Mouse (Mus musculus): Measurements from ENCODE around the gene Dmc1. TPM values are rescaled to one million over a fixed set of nuclear protein-coding genes. Genes with fewer than 3 reads are reported as not detected.

Dmc1 gene
- polyA plus RNA-seq, 1 experiment: 1.2 TPM

DNA sequence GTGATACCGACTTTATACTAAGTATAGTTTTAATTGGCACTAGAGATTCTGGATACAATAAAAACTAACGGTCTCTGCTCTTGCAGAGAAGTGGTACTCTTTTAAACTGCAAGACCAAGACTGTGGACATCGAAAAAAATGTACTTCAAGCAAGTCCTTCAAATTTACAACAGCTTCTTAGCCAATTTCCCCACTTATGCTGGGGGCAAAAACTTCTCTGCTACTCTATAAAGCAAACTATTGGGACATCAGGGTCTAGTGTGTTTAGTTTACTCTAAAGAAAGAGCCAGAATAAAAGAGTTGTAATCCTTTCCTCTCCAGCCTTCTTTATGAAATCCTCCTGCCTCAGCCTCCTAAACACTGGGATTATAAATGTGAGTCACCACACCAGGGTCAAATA is 60.9 kb downstream of the Dmc1 start:
- no peaks in the 10 kb centered on the region; the same call in none of the 2 replicates for H3K4me1 ChIP-seq (ENCODE audit: control insufficient read depth, insufficient read depth, low read length)
- WGBS: 86% methylated on average over 3 of the region's 3 CpGs
- no peak for DNase-seq
- H3K27me3 ChIP-seq (ENCODE audit: control insufficient read depth, insufficient read depth, low read length): no peaks in the 10 kb centered on the region
- TF ChIP-seq POLR2A (IDR thresholded peaks at IDR 0.05; ENCODE audit: borderline replicate concordance, insufficient read depth, low read length) (no peak), CTCF (IDR thresholded peaks at IDR 0.05; ENCODE audit: borderline replicate concordance, insufficient read depth, low read depth, low read length) (no peak)
- no peak overlapping the region for H3K4me3 ChIP-seq (replicated peaks; ENCODE audit: insufficient read depth, low read depth, low read length)
- no peak overlapping the region for H3K27ac ChIP-seq (ENCODE audit: insufficient read depth, low read length)

DNA sequence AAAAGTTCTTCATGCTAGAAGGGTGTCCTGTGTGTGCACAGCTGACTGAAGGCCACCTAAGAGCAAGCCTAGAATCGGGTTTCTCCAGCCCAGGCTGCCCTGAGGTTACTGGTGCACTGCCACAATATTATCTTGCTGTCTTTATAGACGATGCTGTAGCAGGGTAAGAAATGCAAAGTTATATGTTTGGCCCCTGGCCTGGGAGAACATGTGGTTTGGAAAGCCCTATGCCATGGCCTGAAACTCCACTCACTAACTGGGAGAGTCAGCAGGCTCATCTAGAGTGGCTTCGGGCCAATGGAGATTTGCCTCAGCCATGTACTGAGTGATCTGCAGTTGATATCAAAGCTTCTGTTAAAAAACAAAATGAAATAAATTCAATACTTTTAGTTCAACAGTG is 71.1 kb downstream of the Dmc1 start:
- TF ChIP-seq POLR2A (IDR thresholded peaks at IDR 0.05; ENCODE audit: borderline replicate concordance, insufficient read depth, low read length) (no peak), CTCF (IDR thresholded peaks at IDR 0.05; ENCODE audit: borderline replicate concordance, insufficient read depth, low read depth, low read length) (no peak)
- no peaks in the 10 kb centered on the region; the same call in 1 of the 2 replicates for H3K4me1 ChIP-seq (ENCODE audit: control insufficient read depth, insufficient read depth, low read length)
- WGBS: 56% methylated on average over 3 of the region's 3 CpGs
- H3K27ac ChIP-seq (ENCODE audit: insufficient read depth, low read length): no peak overlapping the region
- H3K27me3 ChIP-seq (ENCODE audit: control insufficient read depth, insufficient read depth, low read length): no peaks in the 10 kb centered on the region
- no peak for DNase-seq
- no peak overlapping the region for H3K4me3 ChIP-seq (replicated peaks; ENCODE audit: insufficient read depth, low read depth, low read length)

DNA sequence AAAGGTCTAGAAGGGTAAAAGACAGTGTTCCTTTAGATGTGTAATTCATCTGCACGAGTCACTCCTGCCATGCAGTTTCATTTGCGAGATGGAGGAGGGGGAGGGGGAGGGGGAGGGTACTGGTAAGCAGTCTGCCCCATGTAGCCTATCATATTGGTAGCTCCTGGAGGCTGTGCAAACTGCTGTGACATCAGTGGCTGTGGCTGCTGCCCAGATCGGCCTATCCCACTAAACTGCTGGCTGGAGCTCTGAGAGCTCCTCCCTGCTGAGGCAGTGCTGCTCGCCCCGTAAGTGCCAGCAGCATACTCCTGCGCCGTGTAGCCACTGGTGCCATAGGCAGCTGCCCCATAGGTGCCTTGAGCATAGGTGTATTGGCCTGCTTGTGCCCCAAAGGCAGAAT is 75.0 kb downstream of the Dmc1 start:
- no peak overlapping the region for H3K27ac ChIP-seq (ENCODE audit: insufficient read depth, low read length)
- DNase-seq: no peak
- no peaks in the 10 kb centered on the region for H3K27me3 ChIP-seq (ENCODE audit: control insufficient read depth, insufficient read depth, low read length)
- TF ChIP-seq CTCF (IDR thresholded peaks at IDR 0.05; ENCODE audit: borderline replicate concordance, insufficient read depth, low read depth, low read length) (no peak), POLR2A (IDR thresholded peaks at IDR 0.05; ENCODE audit: borderline replicate concordance, insufficient read depth, low read length) (no peak)
- peaks cover 7% of the 10 kb centered on the region for H3K4me1 ChIP-seq (ENCODE audit: control insufficient read depth, insufficient read depth, low read length)
- WGBS: 28% methylated on average over 7 of the region's 7 CpGs
- no peak overlapping the region for H3K4me3 ChIP-seq (replicated peaks; ENCODE audit: insufficient read depth, low read depth, low read length)

DNA sequence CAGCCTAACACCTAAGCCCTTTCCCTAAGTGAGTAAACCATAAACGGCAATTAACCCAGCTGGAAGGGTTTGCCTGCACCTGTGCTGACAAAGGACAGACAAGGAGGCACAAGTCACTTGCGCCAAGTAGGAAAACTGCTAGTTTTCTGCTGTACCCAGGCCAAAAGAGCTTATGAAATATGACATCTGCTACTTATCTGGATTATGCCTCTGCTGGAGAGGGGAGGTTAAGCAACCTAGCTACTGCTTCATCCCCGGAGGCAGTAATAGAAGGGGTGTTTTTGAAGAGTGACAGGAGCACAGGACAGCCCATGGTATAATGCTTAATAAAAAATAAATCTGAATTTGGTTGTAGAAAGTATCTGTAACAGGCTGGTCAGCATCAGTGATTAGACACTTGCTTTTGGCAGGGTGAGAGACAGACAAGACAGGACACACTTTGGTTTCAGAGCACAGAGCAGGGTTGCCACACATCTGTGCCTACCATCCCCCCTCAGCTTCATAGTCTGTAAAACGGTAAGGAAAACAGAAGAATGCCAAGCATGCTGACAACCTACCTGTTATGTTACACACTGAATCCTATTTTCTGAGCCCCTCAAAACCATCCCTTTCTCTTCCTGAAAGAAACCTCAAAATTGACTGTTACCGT is 76.8 kb downstream of the Dmc1 start:
- Histone ChIP-seq H3K4me3 (replicated peaks; ENCODE audit: insufficient read depth, low read depth, low read length) (no peak overlapping the region), H3K4me1 (ENCODE audit: control insufficient read depth, insufficient read depth, low read length) (peaks cover 7% of the 10 kb centered on the region), H3K27me3 (ENCODE audit: control insufficient read depth, insufficient read depth, low read length) (no peaks in the 10 kb centered on the region), H3K27ac (ENCODE audit: insufficient read depth, low read length) (no peak overlapping the region)
- WGBS: 31% methylated on average over 5 of the region's 5 CpGs
- TF ChIP-seq POLR2A (IDR thresholded peaks at IDR 0.05; ENCODE audit: borderline replicate concordance, insufficient read depth, low read length) (no peak), CTCF (IDR thresholded peaks at IDR 0.05; ENCODE audit: borderline replicate concordance, insufficient read depth, low read depth, low read length) (no peak)
- DNase-seq: no peak

DNA sequence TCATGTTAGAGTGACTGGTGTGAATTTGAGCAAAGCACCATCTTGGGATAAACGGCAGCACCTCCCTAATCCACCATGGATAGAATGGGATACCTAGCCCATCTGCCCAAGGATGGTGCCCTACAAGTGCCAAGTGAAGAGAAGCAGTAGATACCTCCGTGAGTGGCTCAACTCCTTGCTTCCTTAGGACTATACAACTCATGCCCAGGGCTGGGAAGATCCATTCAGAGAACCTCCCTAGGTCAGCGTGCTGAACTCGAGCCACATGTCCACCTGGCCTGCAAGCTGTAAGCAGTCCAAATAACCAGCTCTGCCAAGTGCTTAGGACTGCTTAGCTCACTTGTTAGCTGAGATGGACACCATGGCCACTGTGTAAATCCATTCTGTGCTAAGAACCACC is 77.7 kb downstream of the Dmc1 start:
- H3K4me3 ChIP-seq (replicated peaks; ENCODE audit: insufficient read depth, low read depth, low read length): no peak overlapping the region
- WGBS: 9% methylated on average over 4 of the region's 4 CpGs
- H3K27ac ChIP-seq (ENCODE audit: insufficient read depth, low read length): no peak overlapping the region
- H3K27me3 ChIP-seq (ENCODE audit: control insufficient read depth, insufficient read depth, low read length): no peaks in the 10 kb centered on the region
- TF ChIP-seq POLR2A (IDR thresholded peaks at IDR 0.05; ENCODE audit: borderline replicate concordance, insufficient read depth, low read length) (no peak), CTCF (IDR thresholded peaks at IDR 0.05; ENCODE audit: borderline replicate concordance, insufficient read depth, low read depth, low read length) (no peak)
- peak; percentile 66 to 81 for DNase-seq
- H3K4me1 ChIP-seq (ENCODE audit: control insufficient read depth, insufficient read depth, low read length): peaks cover 7% of the 10 kb centered on the region

DNA sequence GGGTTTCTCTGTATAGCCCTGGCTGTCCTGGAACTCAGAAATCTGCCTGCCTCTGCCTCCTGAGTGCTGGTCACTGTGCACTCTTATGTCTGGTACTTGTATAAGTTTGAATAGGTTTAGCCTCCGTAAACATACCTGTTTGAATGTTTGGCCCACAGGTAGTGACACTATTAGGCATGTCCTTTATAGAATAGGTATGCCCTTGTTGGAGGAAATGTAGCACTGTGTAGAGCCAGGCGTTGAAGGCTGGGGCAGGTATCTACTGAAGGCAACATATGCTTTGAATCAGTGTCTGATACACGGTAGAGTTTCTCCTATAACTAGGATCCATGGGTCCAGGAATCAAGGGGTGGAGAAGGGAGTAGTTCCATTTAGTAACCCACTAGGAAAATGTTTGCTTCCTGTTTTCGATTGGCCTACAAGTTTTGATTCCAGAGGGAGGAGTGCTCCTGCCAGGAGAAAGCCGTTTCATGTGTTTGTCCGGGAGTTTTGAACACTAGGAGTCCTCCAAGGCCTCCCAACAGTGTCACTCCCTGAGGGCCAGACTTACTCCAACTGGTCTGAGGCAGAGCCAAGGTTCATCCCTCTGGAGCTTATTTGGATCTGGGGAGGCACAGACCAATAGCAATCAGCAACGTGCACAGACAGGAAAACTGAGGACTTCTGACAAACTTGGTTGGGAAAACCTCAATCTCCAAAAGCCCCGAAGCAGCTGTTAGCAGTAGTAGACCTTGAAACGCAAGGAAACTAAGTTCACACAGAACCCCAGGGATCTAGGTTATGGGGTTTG is 78.7 kb downstream of the Dmc1 start:
- WGBS: 50% methylated on average over 9 of the region's 9 CpGs
- H3K27ac ChIP-seq (ENCODE audit: insufficient read depth, low read length): no peak overlapping the region
- H3K27me3 ChIP-seq (ENCODE audit: control insufficient read depth, insufficient read depth, low read length): no peaks in the 10 kb centered on the region

DNA sequence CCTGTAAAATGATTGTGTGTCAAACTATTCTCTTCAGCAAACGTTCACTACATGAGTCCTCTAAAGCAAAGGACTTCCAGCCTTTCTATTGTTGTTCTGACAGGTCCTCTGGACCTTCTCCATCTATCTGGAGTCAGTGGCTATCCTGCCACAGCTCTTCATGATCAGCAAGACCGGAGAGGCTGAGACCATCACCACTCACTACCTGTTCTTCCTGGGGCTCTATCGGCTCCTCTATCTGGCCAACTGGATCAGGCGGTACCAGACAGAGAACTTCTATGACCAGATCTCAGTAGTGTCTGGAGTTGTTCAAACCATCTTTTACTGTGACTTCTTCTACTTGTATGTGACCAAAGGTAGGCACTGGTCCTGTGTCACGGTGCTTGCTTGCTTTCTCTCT is 79.3 kb downstream of the Dmc1 start:
- TF ChIP-seq POLR2A (IDR thresholded peaks at IDR 0.05; ENCODE audit: borderline replicate concordance, insufficient read depth, low read length): peak; percentile 8; the same call in 1 of the 2 replicates
- TF ChIP-seq CTCF (IDR thresholded peaks at IDR 0.05; ENCODE audit: borderline replicate concordance, insufficient read depth, low read depth, low read length): no peak
- WGBS: 86% methylated on average over 5 of the region's 5 CpGs
- no peaks in the 10 kb centered on the region for H3K27me3 ChIP-seq (ENCODE audit: control insufficient read depth, insufficient read depth, low read length)

More for the DNA sequence above, 78.7 kb downstream of the Dmc1 start:
- Histone ChIP-seq H3K4me3 (replicated peaks; ENCODE audit: insufficient read depth, low read depth, low read length) (no peak overlapping the region), H3K4me1 (ENCODE audit: control insufficient read depth, insufficient read depth, low read length) (peaks cover 7% of the 10 kb centered on the region)
- DNase-seq: no peak
- TF ChIP-seq POLR2A (IDR thresholded peaks at IDR 0.05; ENCODE audit: borderline replicate concordance, insufficient read depth, low read length): peak; percentile 4; the same call in 1 of the 2 replicates
- TF ChIP-seq CTCF (IDR thresholded peaks at IDR 0.05; ENCODE audit: borderline replicate concordance, insufficient read depth, low read depth, low read length): no peak

More for the DNA sequence above, 79.3 kb downstream of the Dmc1 start:
- DNase-seq: no peak
- Histone ChIP-seq H3K4me3 (replicated peaks; ENCODE audit: insufficient read depth, low read depth, low read length) (no peak overlapping the region), H3K27ac (ENCODE audit: insufficient read depth, low read length) (no peak overlapping the region), H3K4me1 (ENCODE audit: control insufficient read depth, insufficient read depth, low read length) (peaks cover 7% of the 10 kb centered on the region)

All from cerebellum, adult 2 months (tissue).